Mouse (Mus musculus) gastrocnemius, postnatal 36 days (tissue): ENCODE results near the gene Chn1. TPM values are rescaled to one million over a fixed set of nuclear protein-coding genes. Genes with fewer than 3 reads are reported as not detected.

Experiments
- DNase-seq, 2 experiments: peaks; one replicate each; pipeline ENCODE4 v3.0.0; 2022
- intact Hi-C: fragments of 180-260 bp; cut with DNase I; formaldehyde crosslinking; loops from one replicate; pipeline ENCODE4 v1.15.1; 2025
- total RNA-seq, 2 experiments: library from RNA; stranded (reverse); gene quantifications; 2 replicates each; pipeline ENCODE4 v1.2.3; 2021

Gene Chn1
- total RNA-seq, 2 experiments from 2014 or later = 3.4 to 5.3 TPM

DNA sequence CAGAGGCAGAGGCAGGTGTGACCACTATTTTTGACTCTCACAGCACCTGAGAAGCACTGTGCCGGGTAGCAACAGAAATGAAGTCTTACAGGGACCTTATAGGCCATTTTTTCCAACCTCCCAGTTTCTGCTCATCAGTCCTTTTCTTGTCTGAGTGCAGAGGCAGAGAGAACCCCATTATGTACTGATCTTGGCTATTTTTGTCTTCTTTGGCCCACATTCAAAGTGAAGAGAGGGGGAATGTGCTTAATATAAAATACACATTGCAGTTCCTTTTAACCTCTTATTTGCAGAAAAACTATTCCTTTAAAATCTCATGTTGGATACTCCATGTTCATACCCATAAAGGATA, 120.3 kb downstream of the Chn1 start:
- intact Hi-C loops = no loop called here
- no peak for DNase-seq

- intact Hi-C loops = no loop called here
Measured at GRCm38 (mm10) chr2:73654059-73654891, 120.9 kb downstream of the Chn1 start.

DNA sequence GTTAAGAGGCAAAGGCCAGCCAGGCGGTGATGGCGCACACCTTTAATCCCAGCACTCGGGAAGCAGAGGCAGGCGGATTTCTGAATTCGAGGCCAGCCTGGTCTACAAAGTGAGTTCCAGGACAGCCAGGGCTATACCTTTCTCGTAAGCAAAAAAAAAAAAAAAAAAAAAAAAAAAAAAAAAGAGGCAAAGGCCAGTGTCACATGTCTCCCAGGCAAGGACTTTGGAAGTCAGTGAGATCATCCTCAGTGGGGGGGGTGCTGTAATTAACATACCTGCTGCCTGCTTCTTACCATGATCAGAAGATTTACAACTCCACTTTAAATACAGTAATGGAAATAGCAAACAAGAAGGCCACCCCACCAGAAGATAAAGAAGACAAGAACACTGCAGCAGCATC, 137.5 kb downstream of the Chn1 start:
- intact Hi-C loops = no loop called here
- DNase-seq = no peak

More at GRCm38 (mm10) chr2:73654059-73654891, 120.9 kb downstream of the Chn1 start:
- no peak for DNase-seq

- intact Hi-C loops = no loop called here
Measured at GRCm38 (mm10) chr2:73636387-73636786, 138.8 kb downstream of the Chn1 start.

DNA sequence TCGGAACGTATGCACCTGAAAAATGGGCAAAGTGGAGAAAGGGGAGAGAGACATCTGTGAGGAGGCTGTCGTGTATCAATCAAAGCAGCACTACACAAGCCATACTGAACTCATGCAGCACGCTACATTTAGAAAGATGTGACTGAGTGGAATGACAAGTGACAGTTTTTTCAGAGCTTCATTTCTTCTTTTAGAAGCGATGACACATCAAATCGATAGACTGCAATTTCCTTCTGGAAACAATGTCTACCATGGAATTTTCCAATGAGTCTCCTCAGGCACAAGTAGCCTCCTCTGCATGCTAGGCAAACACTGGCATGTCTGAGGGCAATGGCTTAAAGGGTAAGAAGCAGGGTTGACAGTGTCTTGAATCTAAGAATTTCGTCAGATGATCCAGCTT, 143.3 kb downstream of the Chn1 start:
- no peak for DNase-seq
- intact Hi-C loops = no loop called here

More at GRCm38 (mm10) chr2:73636387-73636786, 138.8 kb downstream of the Chn1 start:
- DNase-seq = no peak

GRCm38 (mm10) chr2:73618486-73619052, 156.6 kb downstream of the Chn1 start:
- no peak for DNase-seq
- intact Hi-C loops = no loop called here

DNA sequence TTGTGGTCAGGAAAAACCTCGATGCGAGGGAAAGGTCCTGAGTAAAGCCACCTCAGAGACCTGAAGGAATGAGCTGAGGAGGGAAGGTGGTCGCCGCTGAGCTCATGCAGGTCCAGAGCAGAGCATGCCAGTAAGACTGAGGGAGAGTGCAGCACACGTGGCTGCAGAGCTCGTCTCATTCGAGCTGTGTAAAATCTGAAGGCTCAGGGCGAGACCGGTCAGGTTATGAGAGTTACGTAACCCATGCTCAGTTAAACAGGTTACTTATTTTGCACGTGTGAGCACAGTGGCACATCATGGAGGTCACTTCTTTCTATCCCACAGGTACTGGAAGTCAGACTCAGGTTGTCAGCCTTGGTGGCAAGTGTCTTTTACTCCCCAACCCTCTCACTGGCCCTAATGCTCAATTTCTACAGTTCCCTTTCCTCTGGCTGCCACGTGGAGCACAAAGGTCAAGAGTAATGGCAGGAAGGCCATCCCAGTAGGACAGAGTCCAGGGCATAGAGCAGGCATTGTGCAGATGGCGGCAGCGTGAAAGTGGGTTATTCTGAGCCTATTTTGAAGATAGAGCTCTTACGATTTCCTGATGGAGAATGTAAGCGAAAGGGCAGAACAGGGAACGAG, 158.6 kb downstream of the Chn1 start:
- DNase-seq = no peak
- intact Hi-C loops = no loop called here

- no peak for DNase-seq
- intact Hi-C loops = no loop called here
Measured at GRCm38 (mm10) chr2:73615456-73615855, 159.7 kb downstream of the Chn1 start.

- DNase-seq = no peak
- intact Hi-C loops = no loop called here
Measured at GRCm38 (mm10) chr2:73614303-73614702, 160.8 kb downstream of the Chn1 start.

DNA sequence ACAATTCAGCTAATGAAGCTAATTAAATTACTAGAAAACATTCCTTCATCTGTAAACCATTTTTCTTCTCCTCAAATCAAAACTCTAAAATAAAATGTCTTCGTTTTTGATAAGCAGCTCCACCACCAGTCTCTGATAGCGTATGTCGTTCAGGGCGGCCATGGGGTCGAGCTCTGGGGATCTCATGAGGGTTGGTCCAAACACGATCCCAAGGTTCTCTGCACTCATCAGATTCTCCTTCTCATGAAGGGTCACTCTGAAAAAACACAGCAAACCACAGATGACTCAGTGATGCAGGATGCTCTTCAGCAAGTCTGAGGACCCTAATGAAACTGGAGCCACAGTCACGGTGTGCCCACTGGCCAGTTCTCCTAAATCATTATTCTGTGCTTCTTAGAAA, 162.2 kb downstream of the Chn1 start:
- intact Hi-C loops = no loop called here
- DNase-seq = no peak

DNA sequence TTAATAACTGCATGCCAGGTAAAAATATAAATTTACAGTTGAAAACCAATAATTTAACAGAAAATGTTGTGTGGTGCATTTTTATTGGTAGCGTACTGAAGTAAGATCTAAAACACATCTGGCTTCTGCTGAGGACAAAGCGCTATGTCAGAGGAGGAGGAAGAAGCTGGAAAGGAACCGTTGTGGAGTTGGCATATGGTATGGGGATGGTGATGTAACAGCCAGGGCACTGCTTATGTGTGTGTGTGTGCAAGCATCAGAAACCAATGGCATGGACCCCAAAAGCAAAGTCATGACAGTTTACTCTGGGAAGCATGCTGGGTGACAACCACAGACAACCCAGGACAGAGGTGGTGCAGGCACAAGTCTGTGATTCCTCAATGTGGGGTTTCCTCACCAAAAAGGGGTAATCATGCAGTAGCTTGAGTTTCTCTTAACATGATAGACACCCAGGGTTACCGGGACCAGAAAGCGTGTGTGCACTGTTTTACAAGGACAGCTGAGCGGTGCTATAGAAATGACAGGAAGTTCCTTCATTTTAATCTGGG, 162.7 kb downstream of the Chn1 start:
- no peak for DNase-seq
- intact Hi-C loops = no loop called here

DNA sequence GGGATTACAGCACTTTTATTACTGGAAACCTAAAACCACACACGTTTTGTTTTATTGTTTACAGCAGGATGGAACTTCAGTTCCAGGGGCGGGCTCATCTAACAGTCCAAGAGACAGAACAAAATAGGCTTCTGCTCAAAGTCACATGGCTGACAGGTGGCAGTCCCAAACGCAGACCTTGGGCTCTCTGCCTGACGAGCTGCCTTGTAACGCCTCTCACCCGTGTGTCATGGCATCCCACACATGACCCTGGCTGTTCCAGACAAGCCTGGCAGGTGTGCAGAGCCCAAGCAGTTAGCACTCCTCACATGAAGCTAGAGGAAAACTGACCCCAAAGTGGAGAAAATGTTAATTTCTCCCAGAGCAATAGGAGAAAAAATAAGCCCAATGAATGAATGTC, 163.3 kb downstream of the Chn1 start:
- DNase-seq = no peak
- intact Hi-C loops = no loop called here

GRCm38 (mm10) chr2:73609724-73610210, 165.4 kb downstream of the Chn1 start:
- no peak for DNase-seq

GRCm38 (mm10) chr2:73609067-73609723, 166.0 kb downstream of the Chn1 start:
- no peak for DNase-seq
- intact Hi-C loops = no loop called here

More at GRCm38 (mm10) chr2:73609724-73610210, 165.4 kb downstream of the Chn1 start:
- intact Hi-C loops = no loop called here

DNA sequence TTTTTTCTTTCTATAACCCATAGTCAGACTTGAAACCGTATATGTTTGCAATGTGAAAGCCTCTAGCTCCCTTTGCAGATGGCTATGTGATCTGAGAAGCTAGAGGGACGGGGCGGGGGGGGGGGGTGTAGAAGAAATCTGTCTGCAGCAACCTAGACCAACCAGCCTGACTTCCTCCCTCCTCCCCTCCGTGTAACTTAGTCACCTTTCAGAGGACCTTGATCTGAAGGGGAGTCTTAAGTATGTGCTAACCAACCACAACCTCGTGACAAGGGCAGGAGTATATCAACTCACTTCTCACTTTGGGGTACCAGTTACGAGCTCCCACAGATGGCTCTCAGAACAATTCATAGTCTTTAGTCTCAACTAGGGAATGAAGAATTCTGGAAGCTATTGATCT, 166.8 kb downstream of the Chn1 start:
- intact Hi-C loops = no loop called here
- no peak for DNase-seq

GRCm38 (mm10) chr2:73607609-73608008, 167.5 kb downstream of the Chn1 start:
- intact Hi-C loops = no loop called here
- no peak for DNase-seq

- no peak for DNase-seq
- intact Hi-C loops = no loop called here
Measured at GRCm38 (mm10) chr2:73607146-73607545, 168.0 kb downstream of the Chn1 start.

DNA sequence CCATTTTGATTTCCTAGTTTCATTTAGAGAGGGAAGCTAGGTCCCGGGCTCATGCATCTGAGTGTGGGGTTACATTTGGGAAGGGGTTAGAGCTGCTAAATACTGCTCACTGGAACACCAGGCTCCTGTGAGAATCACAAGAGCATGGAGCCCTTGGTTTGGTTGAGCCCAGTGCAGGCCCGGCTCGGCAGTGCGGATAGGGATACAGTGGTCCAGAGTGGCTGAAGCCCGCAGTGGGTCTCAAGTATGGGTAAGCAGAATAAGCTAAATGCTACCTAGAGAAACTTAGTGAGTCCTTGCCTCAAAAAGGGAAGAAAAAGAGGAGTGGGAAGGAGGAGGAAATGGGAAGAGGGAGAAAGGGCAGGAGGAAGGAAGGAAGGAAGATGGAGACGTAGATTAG, 168.5 kb downstream of the Chn1 start:
- intact Hi-C loops = no loop called here

DNA sequence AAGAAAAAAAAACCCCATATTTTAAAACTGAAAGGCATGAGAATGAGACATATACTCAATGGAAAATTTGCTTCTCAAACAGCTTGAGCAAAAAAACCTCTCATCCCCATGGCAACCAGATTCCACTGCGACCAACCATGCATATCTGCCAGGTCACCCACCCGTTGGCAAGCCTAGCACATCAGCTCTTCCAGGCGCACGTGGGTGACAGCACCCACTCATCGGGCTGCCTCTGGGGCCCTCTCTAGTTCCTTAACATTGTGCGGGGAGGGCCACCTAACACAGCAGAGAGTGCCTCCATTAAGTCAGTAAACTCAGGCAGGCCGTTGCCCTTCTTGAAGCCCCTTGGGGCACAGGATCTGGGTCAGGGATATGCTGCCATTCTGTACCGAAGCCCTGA, 170.1 kb downstream of the Chn1 start:
- intact Hi-C loops = no loop called here
- DNase-seq = no peak

More for the DNA sequence above, 168.5 kb downstream of the Chn1 start:
- DNase-seq = no peak

DNA sequence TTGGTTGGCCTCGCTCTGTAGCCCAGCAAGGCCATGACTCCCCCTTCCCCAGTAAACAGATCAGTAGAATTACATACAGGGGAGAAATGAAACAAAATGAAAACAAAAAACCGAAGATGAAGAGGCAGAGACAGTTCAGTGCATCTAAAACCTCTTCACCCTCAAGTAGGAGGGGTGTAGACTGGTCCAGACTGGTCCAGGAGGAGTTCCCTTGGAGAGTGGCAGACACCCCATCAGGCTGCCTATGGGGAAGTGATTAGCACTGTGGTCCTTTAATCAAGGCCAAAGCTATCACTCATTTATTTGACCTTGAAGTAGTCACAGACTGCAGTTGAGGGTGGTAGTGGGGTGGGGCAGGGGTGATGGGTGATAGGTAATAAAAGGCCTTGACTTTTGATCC, 170.6 kb downstream of the Chn1 start:
- intact Hi-C loops = no loop called here
- DNase-seq = no peak

- DNase-seq = no peak
- intact Hi-C loops = no loop called here
Measured at GRCm38 (mm10) chr2:73600650-73601049, 174.5 kb downstream of the Chn1 start.
